Mouse (Mus musculus): ENCODE data around the gene Cdc20b.

Cdc20b gene

GRCm38 (mm10) chr13:113104759-113105158, 69.8 kb downstream of the Cdc20b start:
- DNase-seq = no peak

GRCm38 (mm10) chr13:113118977-113119376, 84.1 kb downstream of the Cdc20b start:
- DNase-seq = no peak

GRCm38 (mm10) chr13:113120324-113121237, 85.7 kb downstream of the Cdc20b start:
- DNase-seq = no peak

GRCm38 (mm10) chr13:113121326-113121725, 86.4 kb downstream of the Cdc20b start:
- DNase-seq = no peak

GRCm38 (mm10) chr13:113129974-113130373, 95.1 kb downstream of the Cdc20b start:
- no peak for DNase-seq

GRCm38 (mm10) chr13:113139597-113139996, 104.7 kb downstream of the Cdc20b start:
- DNase-seq = no peak
